Mouse (Mus musculus): ENCODE data around the gene Stx7. TPM values are rescaled to one million over a fixed set of nuclear protein-coding genes. Genes with fewer than 3 reads are reported as not detected.

Gene Stx7
- total RNA-seq, 2 experiments from 2014 or later: 134 to 140 TPM

Other genes starting within 250 kb of the Stx7 start
- not detected for gene Taar1, start 228.9 kb upstream of the Stx7 start, total RNA-seq (2021)
- not detected for gene Taar2, start 210.7 kb upstream of the Stx7 start, total RNA-seq (2021)
- not detected for gene Taar3, start 199.7 kb upstream of the Stx7 start, total RNA-seq (2021)
- not detected for gene Taar4, start 188.8 kb upstream of the Stx7 start, total RNA-seq (2021)
- gene Taar5, start 178.6 kb upstream of the Stx7 start, total RNA-seq (2021): not detected
- gene Taar6, start 163.7 kb upstream of the Stx7 start, total RNA-seq (2021): not detected
- not detected for gene Taar7a, start 155.8 kb upstream of the Stx7 start, total RNA-seq (2021)
- not detected for gene Taar7b, start 149.4 kb upstream of the Stx7 start, total RNA-seq (2021)
- not detected for gene Taar7d, start 122.1 kb upstream of the Stx7 start, total RNA-seq (2021)
- gene Taar7e, start 111.7 kb upstream of the Stx7 start, total RNA-seq (2021): not detected
- not detected for gene Taar7f, start 99.8 kb upstream of the Stx7 start, total RNA-seq (2021)
- not detected for gene Taar8a, start 72.8 kb upstream of the Stx7 start, total RNA-seq (2021)
- not detected for gene Taar8b, start 57.0 kb upstream of the Stx7 start, total RNA-seq (2021)
- not detected for gene Taar8c, start 47.4 kb upstream of the Stx7 start, total RNA-seq (2021)
- not detected for gene Taar9, start 39.8 kb upstream of the Stx7 start, total RNA-seq (2021)
- gene Moxd1, start 74.2 kb downstream of the Stx7 start, total RNA-seq (2021): 10 to 100 TPM; 10.1 to 11.4 TPM

Measured in layer of hippocampus, adult 18-20 months (tissue).